Mouse (Mus musculus) thymus, adult 18-20 months (tissue): Measurements from ENCODE around the gene Chrna5.
"Not testable (repeated sequence)": the region's sequence is repeated elsewhere in the genome, so short reads cannot be mapped to it uniquely, and the experiment has no call there.

ENCODE experiments used
- DNase-seq, 2 experiments: peaks; one replicate each; pipeline ENCODE4 v3.0.0; 2022; ENCODE audit warnings: mixed read lengths in 2 of 2

The Chrna5 gene

GRCm38 (mm10) chr9:54980674-54981073 lies at the start of gene Chrna5:
Chrna5 (plus strand) TSS chr9:54980880.
- DNase-seq = no peak

GRCm38 (mm10) chr9:54931765-54932164 lies 48.9 kb upstream of the Chrna5 start:
- no peak for DNase-seq

- no peak for DNase-seq
Observed at GRCm38 (mm10) chr9:54932379-54932778, 48.3 kb upstream of the Chrna5 start.

GRCm38 (mm10) chr9:54942071-54942470 lies 38.6 kb upstream of the Chrna5 start:
- no peak for DNase-seq

GRCm38 (mm10) chr9:54944467-54944866 lies 36.2 kb upstream of the Chrna5 start:
- DNase-seq = no peak

GRCm38 (mm10) chr9:54946256-54946655 lies 34.4 kb upstream of the Chrna5 start:
- DNase-seq = no peak

- no peak for DNase-seq
Observed at GRCm38 (mm10) chr9:54949465-54949864, 31.2 kb upstream of the Chrna5 start.

- not testable (repeated sequence) for DNase-seq
Observed at GRCm38 (mm10) chr9:54950162-54950561, 30.5 kb upstream of the Chrna5 start.

GRCm38 (mm10) chr9:54950575-54951321 lies 29.9 kb upstream of the Chrna5 start, which contains the start of the genes Psma4 and AY074887:
Psma4 (plus strand) TSS chr9:54950790.
AY074887 (minus strand) TSS chr9:54950998.
- peak; percentile 81 to 84 for DNase-seq

GRCm38 (mm10) chr9:54961059-54961458 lies 19.6 kb upstream of the Chrna5 start:
- DNase-seq = no peak

GRCm38 (mm10) chr9:54963669-54964068 lies 17.0 kb upstream of the Chrna5 start:
- DNase-seq = no peak

GRCm38 (mm10) chr9:54969972-54970637 lies 10.6 kb upstream of the Chrna5 start:
- no peak for DNase-seq

- DNase-seq = peak; percentile 18 to 21
Observed at GRCm38 (mm10) chr9:54981291-54982191, 861 bp downstream of the Chrna5 start.

- no peak for DNase-seq
Observed at GRCm38 (mm10) chr9:54982401-54982800, 1.7 kb downstream of the Chrna5 start.

GRCm38 (mm10) chr9:54990362-54990761 lies 9.7 kb downstream of the Chrna5 start:
- DNase-seq = no peak

GRCm38 (mm10) chr9:54994381-54994780 lies 13.7 kb downstream of the Chrna5 start:
- no peak for DNase-seq

GRCm38 (mm10) chr9:54995645-54996044 lies 15.0 kb downstream of the Chrna5 start:
- no peak for DNase-seq

GRCm38 (mm10) chr9:55003609-55004008 lies 22.9 kb downstream of the Chrna5 start:
- no peak for DNase-seq

GRCm38 (mm10) chr9:55009692-55010091 lies 29.0 kb downstream of the Chrna5 start:
- DNase-seq = no peak

- DNase-seq = no peak
Observed at GRCm38 (mm10) chr9:55010588-55011350, 30.1 kb downstream of the Chrna5 start.

GRCm38 (mm10) chr9:55016926-55017325 lies 36.2 kb downstream of the Chrna5 start:
- no peak for DNase-seq

GRCm38 (mm10) chr9:55023326-55023725 lies 42.6 kb downstream of the Chrna5 start:
- DNase-seq = no peak
